Mouse (Mus musculus): ENCODE measurements at regions not wholly inside any gene's neighbourhood (a gene's known extent, or its start where the extent isn't known, plus 50 kb on each side); places are given as distances from the start of the nearest gene placed in this dataset.

DNA sequence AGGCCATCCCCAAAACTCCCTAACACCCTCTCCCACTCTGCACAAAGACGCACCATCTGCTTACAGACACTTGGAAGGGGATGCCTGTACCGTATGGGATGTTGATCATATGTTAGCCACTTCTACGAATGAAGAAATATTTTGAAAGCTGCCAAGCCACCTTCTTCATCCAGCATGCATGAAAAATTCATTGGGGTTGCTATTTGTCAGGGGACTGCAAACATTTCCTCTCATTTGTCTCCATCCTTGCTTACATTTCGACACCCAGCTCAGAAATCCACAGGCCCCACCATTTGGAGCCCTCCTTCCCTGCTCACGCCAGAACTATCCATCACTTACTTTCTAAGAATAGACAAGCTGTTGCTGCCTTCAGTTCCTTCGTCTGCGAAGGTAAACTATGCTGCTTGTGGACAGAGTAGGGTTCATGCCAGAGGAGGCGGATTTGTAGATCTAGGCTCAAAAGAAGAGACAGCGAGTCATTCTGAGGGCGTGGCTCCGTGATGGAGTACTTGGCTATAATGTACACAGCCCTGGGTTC, 51.2 kb upstream of the Cdh4 start:
- intact Hi-C loops (cut with DNase I) = no loop called here
- DNase-seq = no peak
